Mouse (Mus musculus): ENCODE data around the gene Tnr.

The Tnr gene

GRCm38 (mm10) chr1:159629119-159629518, 105.5 kb downstream of the Tnr start:
- intact Hi-C loops (cut with DNase I) = no loop called here

GRCm38 (mm10) chr1:159629822-159630589, 106.4 kb downstream of the Tnr start:
- intact Hi-C loops (cut with DNase I) = no loop called here

GRCm38 (mm10) chr1:159632558-159632957, 109.0 kb downstream of the Tnr start:
- intact Hi-C loops (cut with DNase I) = no loop called here

GRCm38 (mm10) chr1:159639408-159639807, 115.8 kb downstream of the Tnr start:
- intact Hi-C loops (cut with DNase I) = no loop called here

- intact Hi-C loops (cut with DNase I) = no loop called here
Observed at GRCm38 (mm10) chr1:159645719-159646118, 122.2 kb downstream of the Tnr start.

GRCm38 (mm10) chr1:159650486-159650885, 126.9 kb downstream of the Tnr start:
- intact Hi-C loops (cut with DNase I) = no loop called here

- intact Hi-C loops (cut with DNase I) = no loop called here
Observed at GRCm38 (mm10) chr1:159655241-159655640, 131.7 kb downstream of the Tnr start.

- intact Hi-C loops (cut with DNase I) = no loop called here
Observed at GRCm38 (mm10) chr1:159657856-159658542, 134.4 kb downstream of the Tnr start.

- intact Hi-C loops (cut with DNase I) = no loop called here
Observed at GRCm38 (mm10) chr1:159660620-159661501, 137.3 kb downstream of the Tnr start.

- intact Hi-C loops (cut with DNase I) = no loop called here
Observed at GRCm38 (mm10) chr1:159664496-159664895, 140.9 kb downstream of the Tnr start.

- intact Hi-C loops (cut with DNase I) = no loop called here
Observed at GRCm38 (mm10) chr1:159664945-159665344, 141.4 kb downstream of the Tnr start.

GRCm38 (mm10) chr1:159670629-159671150, 147.1 kb downstream of the Tnr start:
- intact Hi-C loops (cut with DNase I) = no loop called here

GRCm38 (mm10) chr1:159671181-159671580, 147.6 kb downstream of the Tnr start:
- intact Hi-C loops (cut with DNase I) = no loop called here

GRCm38 (mm10) chr1:159674240-159674639, 150.7 kb downstream of the Tnr start:
- intact Hi-C loops (cut with DNase I) = no loop called here

GRCm38 (mm10) chr1:159675472-159675871, 151.9 kb downstream of the Tnr start:
- intact Hi-C loops (cut with DNase I) = no loop called here

- intact Hi-C loops (cut with DNase I) = no loop called here
Observed at GRCm38 (mm10) chr1:159678221-159678935, 154.8 kb downstream of the Tnr start.

GRCm38 (mm10) chr1:159681252-159681651, 157.7 kb downstream of the Tnr start:
- intact Hi-C loops (cut with DNase I) = no loop called here

- intact Hi-C loops (cut with DNase I) = no loop called here
Observed at GRCm38 (mm10) chr1:159686476-159687231, 163.1 kb downstream of the Tnr start.

- intact Hi-C loops (cut with DNase I) = no loop called here
Observed at GRCm38 (mm10) chr1:159696717-159697116, 173.1 kb downstream of the Tnr start.

- intact Hi-C loops (cut with DNase I) = no loop called here
Observed at GRCm38 (mm10) chr1:159702038-159702437, 178.5 kb downstream of the Tnr start.

Measured in adrenal gland (tissue).